Mouse (Mus musculus) liver, embryonic 16.5 days (tissue): Measurements from ENCODE around the gene Mpzl3. TPM values are rescaled to one million over a fixed set of nuclear protein-coding genes. Genes with fewer than 3 reads are reported as not detected.

Source experiments
- ATAC-seq: fragments of 200-750 bp; cut with Nextera tagmentation; 2 replicates; pipeline ENCODE4 v1.8.0; 2017; ENCODE audit warnings: low read depth, mild to moderate bottlenecking, moderate number of reproducible peaks, moderate library complexity
- H3K27ac ChIP-seq: fragments of 300-500 bp; sonication (generic); 2 replicates; pipeline ENCODE4 v1.5.1; 2014; ENCODE audit warnings: mild to moderate bottlenecking, low read length
- H3K27me3 ChIP-seq: fragments of 300-500 bp; sonication (generic); 2 replicates; pipeline ENCODE4 v1.6.1; 2014; ENCODE audit warnings: low read depth, low read length, mixed read lengths; ENCODE audit not compliant: control insufficient read depth, insufficient read depth
- H3K36me3 ChIP-seq: fragments of 300-500 bp; sonication (generic); 2 replicates; pipeline ENCODE4 v1.6.1; 2014; ENCODE audit warnings: mild to moderate bottlenecking; ENCODE audit not compliant: control insufficient read depth, insufficient read depth
- H3K4me1 ChIP-seq: fragments of 300-500 bp; sonication (generic); 2 replicates; pipeline ENCODE4 v1.6.1; 2014; ENCODE audit warnings: low read depth, low read length, mixed read lengths; ENCODE audit not compliant: control insufficient read depth
- H3K4me2 ChIP-seq: fragments of 300-500 bp; sonication (generic); 2 replicates; pipeline ENCODE4 v1.6.1; 2014; ENCODE audit warnings: low read depth, low read length, mixed read lengths
- H3K4me3 ChIP-seq: fragments of 300-500 bp; sonication (generic); 2 replicates; pipeline ENCODE4 v1.5.1; 2014; ENCODE audit warnings: low read depth, mild to moderate bottlenecking, low read length
- H3K9ac ChIP-seq: fragments of 300-500 bp; sonication (generic); 2 replicates; pipeline ENCODE4 v1.6.1; 2014; ENCODE audit warnings: low read depth, low read length
- H3K9me3 ChIP-seq: fragments of 300-500 bp; sonication (generic); replicated peaks from 2 replicates; pipeline ENCODE4 v1.6.1; 2016; ENCODE audit warnings: low read length; ENCODE audit not compliant: control insufficient read depth
- WGBS: fragments of 180-500 bp; shearing (Covaris S2); extraction: QIAGEN DNeasy Blood & Tissue Kit; methylation state at CpG from one replicate; pipeline ENCODE4 v1.1.7; 2014; ENCODE audit not compliant: insufficient replicate concordance; 5-methylcytosine and 5-hydroxymethylcytosine counted together
- polyA plus RNA-seq: library from polyadenylated mRNA; unstranded; fragments of >200 nt; fragmentation: Nextera tagmentation; extraction: Ambion mirVana; gene quantifications from 2 replicates; pipeline ENCODE4 v1.2.1, GENCODE M21; 2015

The Mpzl3 gene
- polyA plus RNA-seq, 1 experiment from 2014 or later: 1.1 TPM

DNA sequence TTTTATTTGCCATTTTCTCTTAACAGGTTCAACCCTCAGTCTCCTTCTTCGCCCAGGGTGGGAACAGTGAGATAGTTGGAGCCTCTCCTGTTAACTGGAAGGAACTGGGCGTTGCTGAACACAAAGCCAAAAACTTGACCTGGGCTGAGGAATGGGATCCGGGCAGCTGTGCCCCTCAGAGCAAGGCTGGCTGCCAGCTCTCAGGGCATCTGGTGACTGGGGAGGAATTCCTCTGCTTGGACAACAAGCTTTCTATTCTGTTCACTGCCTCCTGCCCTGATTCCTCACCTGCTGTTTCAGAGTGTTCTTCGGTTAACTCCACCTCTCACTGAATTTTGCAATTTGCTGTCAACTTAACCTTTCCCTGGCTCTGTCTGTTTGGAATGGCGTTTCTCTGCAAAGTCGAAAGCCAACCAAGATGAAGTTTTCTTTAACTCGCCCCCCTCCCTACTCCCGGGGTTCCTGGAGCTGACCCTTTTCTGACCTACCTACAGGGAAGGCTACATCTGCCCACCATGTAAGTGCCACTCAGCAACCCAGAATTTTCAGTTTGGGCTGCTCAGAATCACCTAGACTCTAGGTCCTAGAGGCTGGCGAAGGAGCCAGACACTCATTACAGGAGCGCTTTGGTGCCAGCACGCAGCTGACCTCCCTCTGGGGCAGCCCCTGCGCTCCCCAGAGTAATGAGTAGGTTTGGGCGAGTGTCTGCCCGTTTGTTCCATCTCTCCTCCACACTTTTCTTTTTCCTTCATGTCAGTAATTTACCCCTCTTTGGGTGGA, 14.7 kb upstream of the Mpzl3 start:
- no peaks in the 10 kb centered on the region for H3K4me1 ChIP-seq
- H3K36me3 ChIP-seq: no peaks in the 10 kb centered on the region
- H3K4me3 ChIP-seq: peak overlapping the region; percentile 25
- peak overlapping the region; percentile 8; the same call in 1 of the 2 replicates for H3K9ac ChIP-seq
- ATAC-seq: peak; percentile 22; the same call in 1 of the 2 replicates
- peak overlapping the region; percentile 76 for H3K27ac ChIP-seq
- 10% methylated on average over 14 of the region's 14 CpGs for WGBS
- peaks cover 27% of the 10 kb centered on the region for H3K27me3 ChIP-seq
- no peaks in the 10 kb centered on the region for H3K9me3 ChIP-seq
- H3K4me2 ChIP-seq: peak overlapping the region; percentile 43

DNA sequence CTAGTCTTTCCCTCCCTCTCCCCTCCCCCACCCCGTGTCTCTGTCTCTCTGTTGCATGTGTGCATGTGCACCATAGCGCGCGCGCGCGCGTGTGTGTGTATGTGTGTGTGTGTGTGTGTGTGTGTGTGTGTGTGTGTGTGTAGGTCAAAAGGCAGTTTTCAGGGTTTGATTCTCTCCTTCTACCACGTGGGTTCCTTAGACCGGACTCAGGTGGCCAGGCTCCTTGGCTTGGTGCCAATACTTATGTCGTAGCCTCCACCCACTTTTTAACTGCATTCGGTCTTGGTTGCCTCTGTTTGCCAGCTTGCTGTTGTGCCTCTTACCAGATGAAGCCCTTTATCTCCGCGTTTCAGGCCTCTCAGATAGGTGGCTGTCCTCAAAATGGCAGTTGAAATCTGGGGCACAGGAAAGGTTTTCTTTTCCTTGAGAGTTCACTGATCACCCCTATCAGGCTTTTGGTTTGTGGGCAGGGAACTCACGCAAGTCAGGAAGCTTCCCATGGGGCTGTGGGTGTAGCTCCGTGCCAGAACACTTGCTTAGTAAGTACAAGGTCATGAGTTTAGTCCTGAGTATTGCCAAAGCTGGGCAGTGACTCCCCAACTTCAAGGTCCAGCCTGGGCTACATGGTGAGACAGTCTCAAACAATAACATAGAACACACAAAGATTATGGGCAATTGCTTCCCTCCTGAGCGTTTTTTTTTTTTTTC, 13.7 kb upstream of the Mpzl3 start:
- Histone ChIP-seq H3K27ac (peak overlapping the region; percentile 76), H3K4me1 (no peaks in the 10 kb centered on the region), H3K36me3 (no peaks in the 10 kb centered on the region), H3K9me3 (no peaks in the 10 kb centered on the region), H3K4me3 (peak overlapping the region; percentile 25), H3K27me3 (peaks cover 27% of the 10 kb centered on the region), H3K9ac (no peak overlapping the region), H3K4me2 (peak overlapping the region; percentile 43)
- ATAC-seq: peak; percentile 25
- 10% methylated on average over 17 of the region's 17 CpGs for WGBS

DNA sequence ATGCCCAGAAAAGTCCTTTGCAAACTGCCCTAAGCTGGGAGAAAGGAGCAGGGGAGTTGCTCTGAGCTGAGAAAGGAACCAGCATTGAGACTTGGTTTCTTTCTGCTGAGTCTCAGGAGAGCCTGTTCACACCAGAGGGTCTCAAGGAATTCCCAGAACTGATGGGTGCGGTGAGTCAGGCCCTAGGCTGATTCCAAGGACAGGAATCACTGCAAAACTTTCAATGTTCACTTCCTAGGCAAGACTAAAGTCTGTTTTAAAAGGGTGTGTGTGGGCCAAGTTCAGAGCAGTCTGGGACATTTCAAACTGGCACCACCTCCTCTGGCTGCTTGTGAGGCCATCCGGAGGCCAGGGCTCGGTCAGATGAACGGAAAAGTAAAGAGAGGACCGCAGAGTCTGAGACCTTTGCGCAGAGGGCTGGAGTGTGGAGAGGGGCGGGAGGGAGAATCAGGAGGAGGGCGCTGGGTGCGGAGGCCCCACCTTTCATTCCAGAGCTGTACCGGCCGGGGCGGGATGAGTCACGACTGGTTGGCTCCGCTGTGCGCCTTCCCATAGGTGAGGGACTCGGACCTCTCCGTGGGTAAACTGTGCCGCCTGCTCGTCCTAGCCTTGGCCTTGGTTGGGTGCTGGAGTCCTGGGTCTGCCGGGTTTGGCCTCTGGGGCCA, 12.8 kb upstream of the Mpzl3 start:
- Histone ChIP-seq H3K4me1 (no peaks in the 10 kb centered on the region), H3K9ac (peak overlapping the region; percentile 22; the same call in 1 of the 2 replicates), H3K4me2 (no peak overlapping the region), H3K27me3 (peaks cover 27% of the 10 kb centered on the region), H3K36me3 (no peaks in the 10 kb centered on the region), H3K9me3 (no peaks in the 10 kb centered on the region), H3K4me3 (peak overlapping the region; percentile 50), H3K27ac (peak overlapping the region; percentile 76)
- peak; percentile 91 for ATAC-seq
- WGBS: 4% methylated on average over 20 of the region's 20 CpGs

DNA sequence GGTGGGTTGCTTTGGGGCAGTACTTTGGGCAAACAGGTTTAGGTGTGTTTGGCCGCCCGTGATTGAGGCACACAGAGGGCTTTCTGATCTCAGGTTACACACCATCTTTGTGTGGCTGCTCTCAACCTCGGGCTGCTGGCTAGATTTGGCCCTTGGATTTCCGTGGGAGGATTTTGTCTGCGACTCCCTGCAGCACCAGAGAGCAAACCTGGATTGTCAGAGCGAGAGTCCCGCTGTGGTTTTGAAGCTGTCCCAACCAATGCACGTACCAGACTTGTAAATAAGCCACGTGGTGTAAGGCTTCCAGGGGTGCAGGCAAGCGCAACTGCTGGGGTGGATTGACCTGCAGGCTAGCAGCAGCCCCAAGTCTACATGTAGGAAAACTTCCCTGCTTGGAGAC, 12.0 kb upstream of the Mpzl3 start:
- peak overlapping the region; percentile 22 for H3K9ac ChIP-seq
- 3% methylated on average over 10 of the region's 10 CpGs for WGBS
- peak overlapping the region; percentile 12 for H3K4me2 ChIP-seq
- H3K27me3 ChIP-seq: peaks cover 27% of the 10 kb centered on the region
- ATAC-seq: peak; percentile 42
- H3K27ac ChIP-seq: peak overlapping the region; percentile 25
- no peaks in the 10 kb centered on the region for H3K4me1 ChIP-seq
- peak overlapping the region; percentile 50 for H3K4me3 ChIP-seq
- no peaks in the 10 kb centered on the region for H3K9me3 ChIP-seq
- no peaks in the 10 kb centered on the region for H3K36me3 ChIP-seq

DNA sequence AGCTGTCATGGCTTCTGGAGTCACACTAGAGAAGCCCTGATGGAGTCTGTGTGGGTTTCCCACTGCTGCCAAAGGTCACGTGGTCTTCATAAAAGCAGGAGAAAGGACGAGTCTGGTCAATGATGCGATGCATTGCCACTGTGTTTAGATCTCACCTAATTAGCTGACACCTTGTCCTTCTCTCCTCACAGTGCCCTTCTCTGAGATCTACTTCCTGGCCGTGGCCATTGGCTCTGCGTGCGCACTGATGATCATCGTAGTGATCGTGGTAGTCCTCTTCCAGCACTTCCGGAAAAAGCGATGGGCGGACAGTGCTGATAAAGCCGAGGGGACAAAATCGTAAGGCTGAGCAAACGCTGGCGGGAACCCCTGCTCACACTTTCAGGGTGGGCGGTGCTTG, 8.0 kb upstream of the Mpzl3 start:
- WGBS: 61% methylated on average over 16 of the region's 16 CpGs

DNA sequence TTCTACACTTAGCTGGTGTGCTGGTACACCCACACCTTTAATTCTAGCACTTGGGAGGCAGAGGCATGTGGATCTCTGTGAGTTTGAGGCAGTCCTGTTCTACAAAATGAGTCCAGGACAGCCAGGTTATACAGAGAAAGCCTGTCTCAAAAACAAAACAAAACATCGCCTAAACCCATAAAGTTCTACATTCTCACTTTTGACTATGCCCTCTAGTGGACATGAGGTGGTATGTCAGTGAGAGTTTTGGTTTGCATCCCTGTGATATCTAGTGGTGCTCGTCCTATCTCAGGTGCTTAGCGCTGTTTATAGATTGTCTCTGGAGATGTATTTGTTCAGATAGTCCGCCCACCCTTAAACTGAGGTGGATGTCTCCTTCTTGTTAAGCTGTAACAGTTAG, 6.5 kb upstream of the Mpzl3 start:
- no peaks in the 10 kb centered on the region for H3K9me3 ChIP-seq
- 7% methylated on average over 4 of the region's 4 CpGs for WGBS
- H3K4me2 ChIP-seq: no peak overlapping the region
- no peak overlapping the region for H3K27ac ChIP-seq
- ATAC-seq: no peak
- H3K36me3 ChIP-seq: no peaks in the 10 kb centered on the region
- H3K9ac ChIP-seq: no peak overlapping the region
- no peak overlapping the region for H3K4me3 ChIP-seq
- no peaks in the 10 kb centered on the region for H3K4me1 ChIP-seq
- peaks cover 6% of the 10 kb centered on the region for H3K27me3 ChIP-seq

More for the DNA sequence above, 8.0 kb upstream of the Mpzl3 start:
- ATAC-seq: no peak
- no peak overlapping the region for H3K4me2 ChIP-seq
- H3K27me3 ChIP-seq: peaks cover 21% of the 10 kb centered on the region
- no peaks in the 10 kb centered on the region for H3K4me1 ChIP-seq
- H3K9ac ChIP-seq: no peak overlapping the region
- H3K9me3 ChIP-seq: no peaks in the 10 kb centered on the region
- H3K4me3 ChIP-seq: no peak overlapping the region
- H3K27ac ChIP-seq: no peak overlapping the region
- no peaks in the 10 kb centered on the region for H3K36me3 ChIP-seq

DNA sequence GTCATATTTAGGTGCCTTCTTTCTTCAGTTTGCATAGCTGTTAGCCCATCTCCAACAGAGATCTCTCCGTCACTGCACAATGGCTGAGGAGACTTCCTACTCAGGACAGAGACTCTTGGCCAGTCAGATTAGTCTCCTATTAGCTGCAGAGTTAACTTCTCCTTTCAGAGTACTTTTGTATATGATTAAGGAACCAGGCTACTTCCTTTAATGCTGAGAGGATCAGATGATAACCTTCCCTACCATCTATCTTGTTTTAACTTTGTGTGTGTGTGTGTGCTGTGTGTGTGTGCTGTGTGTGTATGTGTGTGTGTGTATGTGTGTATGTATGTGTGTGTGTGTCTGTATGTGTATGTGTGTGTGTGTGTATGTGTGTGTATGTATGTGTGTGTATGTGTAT, 5.3 kb upstream of the Mpzl3 start:
- Histone ChIP-seq H3K9me3 (no peaks in the 10 kb centered on the region), H3K27me3 (no peaks in the 10 kb centered on the region), H3K4me2 (no peak overlapping the region), H3K27ac (no peak overlapping the region), H3K4me3 (no peak overlapping the region), H3K4me1 (no peaks in the 10 kb centered on the region), H3K9ac (no peak overlapping the region), H3K36me3 (no peaks in the 10 kb centered on the region)
- WGBS: 38% methylated on average over 1 of the region's 1 CpGs
- ATAC-seq: no peak

DNA sequence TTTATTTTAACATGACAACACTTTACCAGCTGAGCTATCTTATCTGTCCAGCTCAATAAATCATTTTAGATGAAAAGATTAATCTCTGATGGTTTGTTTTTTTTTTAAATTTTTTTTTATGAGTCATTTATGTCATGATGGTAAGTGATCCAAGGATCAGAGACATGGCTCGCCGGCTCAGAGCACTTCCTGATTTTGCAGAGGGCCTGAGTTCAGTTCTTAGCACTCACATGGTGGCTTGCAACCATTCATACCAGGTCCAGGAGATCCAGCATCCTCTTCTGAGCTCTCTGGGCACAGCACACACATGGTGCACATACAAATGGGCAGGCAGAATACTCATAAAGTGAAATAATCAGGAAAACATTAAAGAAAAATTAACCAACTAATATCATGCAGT, 4.7 kb upstream of the Mpzl3 start:
- Histone ChIP-seq H3K36me3 (no peaks in the 10 kb centered on the region), H3K4me1 (no peaks in the 10 kb centered on the region; the same call in 1 of the 2 replicates), H3K27me3 (peaks cover 5% of the 10 kb centered on the region), H3K4me3 (no peak overlapping the region), H3K9me3 (no peaks in the 10 kb centered on the region), H3K4me2 (no peak overlapping the region), H3K27ac (no peak overlapping the region), H3K9ac (no peak overlapping the region)
- ATAC-seq: no peak
- WGBS: 69% methylated on average over 2 of the region's 2 CpGs
